Mouse (Mus musculus) heart, embryonic 14.5 days (tissue): ENCODE measurements around the gene 1810009A15Rik. TPM values are rescaled to one million over a fixed set of nuclear protein-coding genes. Genes with fewer than 3 reads are reported as not detected.

ENCODE experiments used
- microRNA-seq: library from miRNA; unstranded; fragments of <30 nt; microRNA quantifications from one replicate; pipeline ENCODE4, GENCODE M21; 2016
- polyA plus RNA-seq: library from polyadenylated mRNA; unstranded; fragments of >200 nt; fragmentation: Nextera tagmentation; extraction: Ambion mirVana; gene quantifications from 2 replicates; pipeline ENCODE4 v1.2.1, GENCODE M21; 2014

1810009A15Rik gene
- polyA plus RNA-seq, 1 experiment from 2014 or later = 53.7 TPM

Small RNA genes within 50 kb of the gene (microRNA-seq; reads per million reads assigned to microRNA genes)
- not detected for gene Mir5136

Other genes with a start within 250 kb of the 1810009A15Rik start
- gene Chrm1, start 225.1 kb upstream of the 1810009A15Rik start, polyA plus RNA-seq = 0.12 TPM in 1 of 2 replicates, not detected in the other
- 62.2 and 65.7 TPM in 2 replicates for gene Slc3a2, start 165.5 kb upstream of the 1810009A15Rik start, polyA plus RNA-seq
- 49.7 and 50.5 TPM in 2 replicates for gene Wdr74, start 153.0 kb upstream of the 1810009A15Rik start, polyA plus RNA-seq
- 1.2 TPM in 1 of 2 replicates, not detected in the other for gene 1700092M07Rik, start 148.1 kb upstream of the 1810009A15Rik start, polyA plus RNA-seq
- 81.4 and 83.5 TPM in 2 replicates for gene Stx5a, start 147.4 kb upstream of the 1810009A15Rik start, polyA plus RNA-seq
- gene Nxf1, start 131.8 kb upstream of the 1810009A15Rik start, polyA plus RNA-seq = 101 and 105 TPM in 2 replicates
- gene Tmem223, start 117.9 kb upstream of the 1810009A15Rik start, polyA plus RNA-seq = 167 and 196 TPM in 2 replicates
- gene Tmem179b, start 114.4 kb upstream of the 1810009A15Rik start, polyA plus RNA-seq = 59.0 and 69.7 TPM in 2 replicates
- 10.8 and 10.9 TPM in 2 replicates for gene Taf6l, start 102.4 kb upstream of the 1810009A15Rik start, polyA plus RNA-seq
- gene Polr2g, start 90.3 kb upstream of the 1810009A15Rik start, polyA plus RNA-seq = 128 and 146 TPM in 2 replicates
- gene Zbtb3, start 86.3 kb upstream of the 1810009A15Rik start, polyA plus RNA-seq = 3.0 and 3.2 TPM in 2 replicates
- gene Ttc9c, start 69.5 kb upstream of the 1810009A15Rik start, polyA plus RNA-seq = 27.7 and 31.8 TPM in 2 replicates
- gene Hnrnpul2, start 68.8 kb upstream of the 1810009A15Rik start, polyA plus RNA-seq = 3.9 and 5.0 TPM in 2 replicates
- gene AC129217.1, start 59.1 kb upstream of the 1810009A15Rik start, polyA plus RNA-seq = 0.43 TPM in 1 of 2 replicates, not detected in the other
- 40.6 and 45.0 TPM in 2 replicates for gene Bscl2, start 51.4 kb upstream of the 1810009A15Rik start, polyA plus RNA-seq
- gene Gng3, start 49.7 kb upstream of the 1810009A15Rik start, polyA plus RNA-seq = 1.0 and 2.3 TPM in 2 replicates
- gene Lrrn4cl, start 38.1 kb upstream of the 1810009A15Rik start, polyA plus RNA-seq = 1.2 and 1.3 TPM in 2 replicates
- gene Ubxn1, start 17.4 kb upstream of the 1810009A15Rik start, polyA plus RNA-seq = 118 and 123 TPM in 2 replicates
- 67.4 and 78.2 TPM in 2 replicates for gene Uqcc3, start 7.9 kb upstream of the 1810009A15Rik start, polyA plus RNA-seq
- gene Lbhd1, start 5.1 kb upstream of the 1810009A15Rik start, polyA plus RNA-seq = 48.3 and 51.5 TPM in 2 replicates
- gene Gm49403, start 4.9 kb upstream of the 1810009A15Rik start, polyA plus RNA-seq = not detected in 2 replicates
- not detected in 2 replicates for gene Gm49416, start 73 bp downstream of the 1810009A15Rik start, polyA plus RNA-seq
- gene Ints5, start 4.2 kb downstream of the 1810009A15Rik start, polyA plus RNA-seq = 18.2 TPM in 2 replicates
- gene Ganab, start 9.2 kb downstream of the 1810009A15Rik start, polyA plus RNA-seq = 48.0 and 54.6 TPM in 2 replicates
- gene B3gat3, start 31.5 kb downstream of the 1810009A15Rik start, polyA plus RNA-seq = 27.8 and 34.2 TPM in 2 replicates
- 0.94 and 1.6 TPM in 2 replicates for gene Rom1, start 40.5 kb downstream of the 1810009A15Rik start, polyA plus RNA-seq
- 9.0 TPM in 2 replicates for gene Eml3, start 40.7 kb downstream of the 1810009A15Rik start, polyA plus RNA-seq
- gene Mta2, start 53.0 kb downstream of the 1810009A15Rik start, polyA plus RNA-seq = 19.8 and 26.5 TPM in 2 replicates
- 14.5 and 15.6 TPM in 2 replicates for gene Tut1, start 65.0 kb downstream of the 1810009A15Rik start, polyA plus RNA-seq
- gene Eef1g, start 78.2 kb downstream of the 1810009A15Rik start, polyA plus RNA-seq = 234 and 253 TPM in 2 replicates
- 29.4 and 30.6 TPM in 2 replicates for gene Ahnak, start 100.4 kb downstream of the 1810009A15Rik start, polyA plus RNA-seq
- gene Scgb1a1, start 199.1 kb downstream of the 1810009A15Rik start, polyA plus RNA-seq = not detected in 2 replicates
- 11.8 and 15.2 TPM in 2 replicates for gene Asrgl1, start 246.8 kb downstream of the 1810009A15Rik start, polyA plus RNA-seq